Mouse (Mus musculus) midbrain, embryonic 13.5 days (tissue): ENCODE data around the gene Slit1. TPM values are rescaled to one million over a fixed set of nuclear protein-coding genes. Genes with fewer than 3 reads are reported as not detected.

ENCODE experiments used
- ATAC-seq: fragments of 200-750 bp; cut with Nextera tagmentation; 2 replicates; pipeline ENCODE4 v1.8.0; 2017; ENCODE audit warnings: mild to moderate bottlenecking, moderate TSS enrichment, moderate library complexity
- H3K27ac ChIP-seq: fragments of 300-500 bp; sonication (generic); 2 replicates; pipeline ENCODE4 v1.5.1; 2015; ENCODE audit warnings: inconsistent platforms, mild to moderate bottlenecking, moderate library complexity
- H3K27me3 ChIP-seq: fragments of 300-500 bp; sonication (generic); 2 replicates; pipeline ENCODE4 v1.6.1; 2015; ENCODE audit warnings: mild to moderate bottlenecking, inconsistent platforms
- H3K36me3 ChIP-seq: fragments of 300-500 bp; sonication (generic); 2 replicates; pipeline ENCODE4 v1.6.1; 2015; ENCODE audit warnings: mild to moderate bottlenecking, inconsistent platforms
- H3K4me1 ChIP-seq: fragments of 300-500 bp; sonication (generic); replicated peaks from 2 replicates; pipeline ENCODE4 v1.6.1; 2015; ENCODE audit warnings: inconsistent platforms
- H3K4me2 ChIP-seq: fragments of 300-500 bp; sonication (generic); replicated peaks from 2 replicates; pipeline ENCODE4 v1.6.1; 2015; ENCODE audit warnings: moderate library complexity, mild to moderate bottlenecking, inconsistent platforms
- H3K4me3 ChIP-seq: fragments of 300-500 bp; sonication (generic); replicated peaks from 2 replicates; pipeline ENCODE4 v1.5.1; 2015; ENCODE audit warnings: mild to moderate bottlenecking, inconsistent platforms
- H3K9ac ChIP-seq: fragments of 300-500 bp; sonication (generic); replicated peaks from 2 replicates; pipeline ENCODE4 v1.6.1; 2015; ENCODE audit warnings: mild to moderate bottlenecking, inconsistent platforms
- H3K9me3 ChIP-seq: fragments of 300-500 bp; sonication (generic); 2 replicates; pipeline ENCODE4 v1.6.1; 2016; ENCODE audit warnings: mild to moderate bottlenecking, inconsistent platforms
- WGBS: fragments of 180-500 bp; shearing (Covaris S2); methylation state at CpG from one replicate; pipeline ENCODE4 v1.1.7; 2015; 5-methylcytosine and 5-hydroxymethylcytosine counted together
- polyA plus RNA-seq: library from polyadenylated mRNA; unstranded; fragments of >200 nt; fragmentation: Nextera tagmentation; extraction: Ambion mirVana; gene quantifications from 2 replicates; pipeline ENCODE4 v1.2.1, GENCODE M21; 2015

Slit1 gene
- polyA plus RNA-seq, 1 experiment from 2014 or later: 23.8 TPM

- no peak overlapping the region for H3K4me3 ChIP-seq
- peaks cover 13% of the 10 kb centered on the region; the same call in 1 of the 2 replicates for H3K36me3 ChIP-seq
- H3K4me1 ChIP-seq: peaks cover 15% of the 10 kb centered on the region
- no peak for ATAC-seq
- no peak overlapping the region for H3K9ac ChIP-seq
- peaks cover 6% of the 10 kb centered on the region; the same call in 1 of the 2 replicates for H3K27me3 ChIP-seq
- H3K27ac ChIP-seq: no peak overlapping the region
- no peaks in the 10 kb centered on the region for H3K9me3 ChIP-seq
- no peak overlapping the region for H3K4me2 ChIP-seq
- WGBS: 43% methylated on average over 11 of the region's 11 CpGs
These were observed 100.5 kb downstream of the Slit1 start for GRCm38 (mm10) chr19:41643010-41643409.

GRCm38 (mm10) chr19:41634999-41635398 is 108.5 kb downstream of the Slit1 start:
- no peak for ATAC-seq
- Histone ChIP-seq H3K4me2 (no peak overlapping the region), H3K4me3 (no peak overlapping the region), H3K4me1 (0 out of 2 replicates have a peak, but pooled peaks cover 5% of the 10 kb centered on the region), H3K27ac (no peak overlapping the region), H3K9ac (no peak overlapping the region), H3K9me3 (no peaks in the 10 kb centered on the region), H3K27me3 (no peaks in the 10 kb centered on the region), H3K36me3 (0 out of 2 replicates have a peak, but pooled peaks cover 7% of the 10 kb centered on the region)
- WGBS: 40% methylated on average over 6 of the region's 6 CpGs

DNA sequence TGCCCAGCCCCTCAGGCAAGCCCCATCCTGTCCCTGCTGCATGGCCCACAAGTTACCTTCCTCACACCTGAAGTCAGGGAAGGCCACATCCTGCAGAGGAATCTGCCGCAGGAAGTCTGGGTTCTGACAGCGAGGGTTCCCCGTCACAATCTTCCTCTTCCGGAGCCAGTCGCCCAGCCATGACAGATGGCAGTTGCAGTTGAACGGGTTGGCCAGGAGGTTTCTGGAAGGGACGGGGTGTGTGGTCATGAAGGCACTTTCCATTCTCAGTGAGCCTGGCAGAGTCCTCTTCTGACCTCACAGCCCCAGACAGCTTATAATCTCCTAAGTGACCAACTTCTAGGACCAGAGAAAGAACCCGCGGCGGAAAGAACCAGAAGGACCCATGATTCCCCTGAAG is 109.4 kb downstream of the Slit1 start:
- Histone ChIP-seq H3K27ac (no peak overlapping the region), H3K4me1 (0 out of 2 replicates have a peak, but pooled peaks cover 7% of the 10 kb centered on the region), H3K27me3 (no peaks in the 10 kb centered on the region), H3K9ac (no peak overlapping the region), H3K36me3 (0 out of 2 replicates have a peak, but pooled peaks cover 4% of the 10 kb centered on the region), H3K4me2 (no peak overlapping the region), H3K4me3 (no peak overlapping the region), H3K9me3 (no peaks in the 10 kb centered on the region)
- no peak for ATAC-seq
- WGBS: 92% methylated on average over 10 of the region's 10 CpGs

DNA sequence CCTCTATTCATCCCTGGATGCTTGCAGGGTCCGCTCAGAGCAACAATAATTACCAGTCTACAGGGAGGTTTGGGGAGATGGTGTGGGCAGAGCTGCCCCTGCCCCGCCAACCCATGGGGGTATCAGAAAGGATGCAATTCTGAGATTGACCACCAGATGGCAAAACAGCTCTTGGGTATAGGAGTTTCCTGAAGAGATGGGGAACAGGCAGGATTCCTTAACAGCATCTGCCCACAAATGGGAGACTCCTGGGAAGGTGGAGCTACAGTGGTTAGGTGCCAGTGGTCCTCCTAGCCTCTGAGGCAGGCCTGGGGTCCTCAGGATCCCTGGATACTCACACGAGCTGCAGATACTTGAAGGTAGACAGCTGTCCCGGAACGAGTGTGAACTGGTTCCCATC is 113.9 kb downstream of the Slit1 start:
- no peak overlapping the region for H3K4me3 ChIP-seq
- 44% methylated on average over 5 of the region's 5 CpGs for WGBS
- no peak overlapping the region for H3K27ac ChIP-seq
- 0 out of 2 replicates have a peak, but pooled peaks cover 3% of the 10 kb centered on the region for H3K4me1 ChIP-seq
- 0 out of 2 replicates have a peak, but pooled peaks cover 7% of the 10 kb centered on the region for H3K9me3 ChIP-seq
- H3K27me3 ChIP-seq: no peaks in the 10 kb centered on the region
- no peak overlapping the region for H3K4me2 ChIP-seq
- H3K36me3 ChIP-seq: peaks cover 29% of the 10 kb centered on the region
- peak; percentile 70 for ATAC-seq
- H3K9ac ChIP-seq: no peak overlapping the region

GRCm38 (mm10) chr19:41628970-41629369 is 114.5 kb downstream of the Slit1 start:
- no peaks in the 10 kb centered on the region for H3K27me3 ChIP-seq
- H3K9ac ChIP-seq: no peak overlapping the region
- H3K4me3 ChIP-seq: no peak overlapping the region
- H3K4me2 ChIP-seq: no peak overlapping the region
- peaks cover 32% of the 10 kb centered on the region for H3K36me3 ChIP-seq
- 0 out of 2 replicates have a peak, but pooled peaks cover 7% of the 10 kb centered on the region for H3K9me3 ChIP-seq
- no peak for ATAC-seq
- WGBS: 84% methylated on average over 11 of the region's 11 CpGs
- H3K27ac ChIP-seq: no peak overlapping the region
- 0 out of 2 replicates have a peak, but pooled peaks cover 3% of the 10 kb centered on the region for H3K4me1 ChIP-seq

DNA sequence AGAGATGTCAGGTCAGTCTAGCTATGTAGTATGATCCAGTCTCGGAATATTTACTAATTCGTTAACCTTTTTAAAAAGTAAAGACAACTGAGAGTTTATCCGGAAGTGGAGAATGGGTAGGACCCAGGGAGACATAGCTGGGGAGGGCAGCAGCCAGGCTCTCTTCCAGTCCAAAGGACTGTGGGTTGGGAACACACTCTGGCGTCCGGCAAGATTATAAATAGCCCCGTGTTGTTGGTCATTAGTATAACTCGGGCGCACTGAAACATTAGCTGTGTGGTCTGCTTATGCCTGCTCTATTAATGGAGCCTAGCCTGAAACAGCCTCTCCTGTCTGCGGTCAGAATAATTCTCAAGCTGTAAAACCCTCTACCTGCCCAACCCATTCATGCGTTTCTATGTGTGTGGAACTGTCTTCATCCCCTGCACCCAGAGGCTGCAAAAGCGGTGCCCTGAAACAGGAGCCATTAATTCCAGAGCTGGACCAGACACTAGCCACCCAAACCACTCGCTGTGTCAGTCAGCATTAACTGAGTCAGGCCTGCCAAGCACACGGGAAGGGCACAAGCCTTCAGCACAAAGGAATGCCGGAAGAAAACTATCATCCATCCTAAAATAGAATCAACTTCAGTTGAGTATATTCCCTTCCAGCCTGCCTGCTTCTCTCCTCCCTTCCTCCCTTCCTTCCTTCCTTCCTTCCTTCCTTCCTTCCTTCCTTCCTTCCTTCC is 122.9 kb downstream of the Slit1 start:
- Histone ChIP-seq H3K27ac (no peak overlapping the region), H3K36me3 (peaks cover 19% of the 10 kb centered on the region), H3K4me1 (peaks cover 38% of the 10 kb centered on the region), H3K4me2 (no peak overlapping the region), H3K9me3 (0 out of 2 replicates have a peak, but pooled peaks cover 4% of the 10 kb centered on the region), H3K9ac (no peak overlapping the region), H3K4me3 (no peak overlapping the region), H3K27me3 (no peaks in the 10 kb centered on the region)
- 88% methylated on average over 14 of the region's 14 CpGs for WGBS
- ATAC-seq: no peak

- H3K4me3 ChIP-seq: no peak overlapping the region
- H3K27me3 ChIP-seq: peaks cover 5% of the 10 kb centered on the region
- no peak overlapping the region for H3K9ac ChIP-seq
- peak overlapping the region; percentile 19; the same call in 1 of the 2 replicates for H3K27ac ChIP-seq
- ATAC-seq: no peak
- no peaks in the 10 kb centered on the region for H3K9me3 ChIP-seq
- no peak overlapping the region for H3K4me2 ChIP-seq
- H3K36me3 ChIP-seq: peaks cover 5% of the 10 kb centered on the region
- WGBS: 68% methylated on average over 19 of the region's 19 CpGs
- H3K4me1 ChIP-seq: peaks cover 53% of the 10 kb centered on the region
These were observed 124.6 kb downstream of the Slit1 start for GRCm38 (mm10) chr19:41618771-41619385.

GRCm38 (mm10) chr19:41618153-41618657 is 125.3 kb downstream of the Slit1 start:
- Histone ChIP-seq H3K4me1 (peaks cover 60% of the 10 kb centered on the region), H3K9ac (no peak overlapping the region), H3K27me3 (peaks cover 5% of the 10 kb centered on the region), H3K9me3 (no peaks in the 10 kb centered on the region), H3K4me2 (no peak overlapping the region), H3K4me3 (no peak overlapping the region), H3K27ac (peak overlapping the region; percentile 19; the same call in 1 of the 2 replicates), H3K36me3 (no peaks in the 10 kb centered on the region)
- 63% methylated on average over 6 of the region's 6 CpGs for WGBS
- 0 out of 2 replicates have a peak, but pooled peaks have one; percentile 21 for ATAC-seq

GRCm38 (mm10) chr19:41617102-41617501 is 126.4 kb downstream of the Slit1 start:
- Histone ChIP-seq H3K4me1 (peaks cover 70% of the 10 kb centered on the region), H3K27ac (no peak overlapping the region), H3K4me2 (no peak overlapping the region), H3K9ac (no peak overlapping the region), H3K36me3 (no peaks in the 10 kb centered on the region), H3K9me3 (no peaks in the 10 kb centered on the region), H3K27me3 (peaks cover 5% of the 10 kb centered on the region), H3K4me3 (no peak overlapping the region)
- ATAC-seq: no peak
- WGBS: 62% methylated on average over 13 of the region's 13 CpGs

- peaks cover 67% of the 10 kb centered on the region for H3K4me1 ChIP-seq
- no peak overlapping the region for H3K27ac ChIP-seq
- peaks cover 5% of the 10 kb centered on the region for H3K27me3 ChIP-seq
- H3K4me2 ChIP-seq: no peak overlapping the region
- H3K9ac ChIP-seq: no peak overlapping the region
- no peaks in the 10 kb centered on the region for H3K36me3 ChIP-seq
- no peak for ATAC-seq
- no peak overlapping the region for H3K4me3 ChIP-seq
- H3K9me3 ChIP-seq: no peaks in the 10 kb centered on the region
- WGBS: 73% methylated on average over 6 of the region's 6 CpGs
These were observed 127.2 kb downstream of the Slit1 start for GRCm38 (mm10) chr19:41616274-41616673.

- Histone ChIP-seq H3K4me1 (peaks cover 67% of the 10 kb centered on the region), H3K4me2 (no peak overlapping the region), H3K4me3 (no peak overlapping the region), H3K9me3 (no peaks in the 10 kb centered on the region), H3K36me3 (peaks cover 4% of the 10 kb centered on the region), H3K27me3 (peaks cover 9% of the 10 kb centered on the region), H3K9ac (no peak overlapping the region), H3K27ac (no peak overlapping the region)
- peak; percentile 25; the same call in 1 of the 2 replicates for ATAC-seq
- WGBS: 53% methylated on average over 11 of the region's 11 CpGs
These were observed 127.8 kb downstream of the Slit1 start for GRCm38 (mm10) chr19:41615606-41616224.
